Mouse (Mus musculus) left cerebral cortex, adult 11 months (tissue): ENCODE data around the gene Cfdp1.

Source experiments
- DNase-seq: peaks from one replicate; pipeline ENCODE4 v3.0.0; 2022; ENCODE audit warnings: low spot score

Cfdp1 gene

DNA sequence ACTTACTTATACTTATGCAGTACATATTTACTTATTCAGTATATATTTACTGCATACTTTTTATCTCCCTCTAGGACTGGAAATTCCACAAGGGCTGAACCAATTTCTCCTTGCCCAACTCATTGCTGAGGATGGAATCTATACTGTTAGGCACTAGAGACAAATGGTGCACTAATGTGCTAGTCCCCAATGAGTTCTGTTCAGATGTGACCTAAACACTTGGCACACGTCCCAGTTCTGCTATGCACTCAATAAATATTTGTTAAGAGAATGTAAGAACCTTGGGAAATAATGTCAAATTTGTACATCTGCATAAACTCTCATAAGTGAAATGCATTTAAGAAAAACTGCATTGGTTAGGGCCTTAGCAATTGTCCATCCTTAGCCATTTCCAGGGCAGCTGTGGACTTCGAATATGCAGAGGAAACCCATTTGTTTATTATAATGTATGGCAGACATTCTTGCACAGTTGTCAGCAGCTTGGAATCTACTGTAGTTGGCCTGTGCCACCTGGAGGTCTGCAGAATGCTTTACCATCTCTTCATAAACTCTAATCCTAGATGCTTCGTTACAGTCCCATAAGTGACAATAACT, 60.7 kb downstream of the Cfdp1 start:
- DNase-seq: no peak

DNA sequence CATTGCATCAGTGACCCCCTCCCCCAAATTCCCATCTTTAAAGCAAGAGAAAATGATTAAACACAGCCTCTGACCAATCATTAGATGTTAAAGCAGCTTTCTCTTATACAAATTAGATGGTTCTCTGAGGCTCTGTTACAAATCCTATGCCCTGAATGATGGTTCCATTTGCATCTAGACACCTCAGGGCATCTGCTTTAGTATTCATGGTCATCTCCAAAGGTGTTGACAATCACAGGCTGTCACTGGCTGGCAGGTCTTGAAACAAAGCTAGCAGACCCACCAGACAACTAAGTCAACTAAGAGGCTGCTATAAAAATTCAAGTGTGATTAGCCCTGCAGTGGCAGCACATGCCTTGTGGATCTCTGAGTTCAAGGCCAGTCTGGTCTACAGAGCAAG, 64.5 kb downstream of the Cfdp1 start:
- no peak for DNase-seq

GRCm38 (mm10) chr8:111789200-111789599, 64.9 kb downstream of the Cfdp1 start:
- DNase-seq: no peak

DNA sequence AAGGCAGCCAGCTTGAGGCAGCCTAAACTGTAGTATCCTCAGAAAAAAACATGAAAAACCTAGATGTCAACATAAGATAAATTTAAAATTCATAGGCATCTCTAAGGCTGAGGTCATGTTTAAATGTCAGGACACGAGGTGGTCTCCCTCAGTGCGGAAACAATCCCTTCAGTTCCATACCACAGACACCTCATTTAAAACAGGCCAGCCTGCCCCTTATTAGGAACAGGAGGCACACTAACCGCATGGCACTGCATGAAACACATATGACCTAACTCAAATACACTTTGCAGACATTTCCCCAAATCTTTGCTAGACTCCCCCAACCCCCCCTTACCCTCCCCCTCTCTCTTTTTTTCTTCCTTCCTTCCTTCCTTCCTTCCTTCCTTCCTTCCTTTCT, 65.6 kb downstream of the Cfdp1 start:
- DNase-seq: no peak

- no peak for DNase-seq
These were observed 66.0 kb downstream of the Cfdp1 start for GRCm38 (mm10) chr8:111788085-111788484.

- no peak for DNase-seq
These were observed 66.4 kb downstream of the Cfdp1 start for GRCm38 (mm10) chr8:111787683-111788082.

GRCm38 (mm10) chr8:111786701-111787588, 67.1 kb downstream of the Cfdp1 start:
- DNase-seq: no peak

GRCm38 (mm10) chr8:111786116-111786515, 68.0 kb downstream of the Cfdp1 start:
- no peak for DNase-seq

DNA sequence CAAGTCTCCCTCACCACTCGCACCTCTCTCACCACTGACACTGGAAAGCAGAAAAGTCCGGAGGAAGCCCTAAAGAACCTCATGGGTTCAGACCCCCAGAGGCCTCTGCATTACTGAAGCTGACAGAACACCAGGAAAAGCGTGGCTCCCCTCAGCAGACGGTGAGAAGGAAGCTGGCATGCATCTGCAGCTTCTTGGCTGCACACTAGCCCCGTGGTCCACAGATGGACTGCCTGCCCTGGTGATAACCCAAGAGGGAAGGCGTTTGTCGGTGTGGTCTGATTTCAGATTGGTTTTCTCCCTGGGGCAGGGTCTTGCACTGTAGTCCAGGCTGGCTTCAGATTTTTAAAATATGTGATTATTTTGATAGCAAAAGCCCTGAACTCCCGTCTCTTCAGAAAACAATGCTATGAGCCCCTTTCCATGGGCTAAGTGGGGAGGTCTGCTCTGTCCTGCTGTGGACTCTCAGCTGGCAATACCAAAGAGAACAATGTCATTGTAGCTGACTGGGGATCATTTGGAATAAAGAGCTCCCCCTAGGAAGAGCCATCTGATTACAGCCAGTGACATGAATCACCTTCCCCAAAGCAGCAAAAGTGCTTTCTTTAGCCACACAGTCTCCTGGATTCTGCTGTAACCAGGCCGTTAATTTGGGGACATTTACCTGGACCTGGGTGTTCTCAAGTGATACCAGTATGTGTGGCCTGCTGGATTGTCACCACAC, 71.3 kb downstream of the Cfdp1 start:
- DNase-seq: no peak

- DNase-seq: no peak
These were observed 71.9 kb downstream of the Cfdp1 start for GRCm38 (mm10) chr8:111782161-111782560.

DNA sequence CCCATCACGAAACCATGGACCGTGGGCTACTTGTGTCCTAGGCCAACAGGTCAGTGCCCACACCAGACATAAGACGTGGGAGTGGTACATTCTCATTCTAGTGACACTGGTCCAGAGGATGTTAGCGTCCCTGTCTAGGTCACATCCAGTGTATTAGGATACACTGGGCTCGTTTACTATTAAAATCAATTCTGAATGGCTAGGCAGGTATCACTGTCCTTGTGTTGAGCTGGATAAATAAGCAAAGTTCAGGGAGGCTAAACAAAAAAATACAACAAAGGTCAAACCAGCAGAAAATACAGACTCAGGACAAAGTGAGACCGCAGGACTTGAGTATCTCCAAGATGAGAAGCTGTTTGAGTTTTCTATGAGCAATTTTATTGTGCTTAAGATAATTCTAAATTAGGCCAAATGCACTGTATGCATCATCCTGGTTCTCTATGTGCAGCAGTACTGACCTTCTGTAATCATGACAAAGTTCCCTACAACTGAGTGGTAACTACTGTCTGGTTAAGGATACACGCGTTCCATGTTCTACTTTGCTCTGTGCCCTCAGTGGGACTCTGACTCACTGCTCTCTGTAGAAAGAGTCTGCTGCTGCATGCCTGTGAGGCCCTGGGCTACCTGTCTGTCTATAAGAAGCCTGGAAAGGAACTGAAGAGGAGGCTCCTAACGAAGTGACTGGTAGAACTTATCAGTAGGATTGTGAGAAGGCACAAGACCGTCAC, 73.2 kb downstream of the Cfdp1 start:
- DNase-seq: no peak

DNA sequence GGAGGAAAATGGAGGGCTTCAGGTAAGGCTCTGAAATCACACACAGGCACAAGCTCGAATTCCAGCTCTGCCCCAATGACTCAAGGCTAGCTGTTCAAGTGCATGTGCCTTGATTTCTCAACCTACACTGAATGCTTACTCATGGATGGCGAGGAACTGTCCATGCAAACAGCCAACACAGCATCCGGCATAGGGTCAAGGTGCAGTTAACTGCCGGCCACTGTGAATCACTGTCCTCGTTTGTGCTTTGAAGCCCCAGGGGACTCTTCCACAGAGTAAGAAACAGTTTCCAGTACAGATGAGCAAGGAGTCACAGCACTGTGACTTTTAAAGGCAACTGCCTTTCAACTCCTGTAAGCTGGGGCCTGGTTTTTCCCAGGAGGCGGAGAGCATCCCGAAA, 74.4 kb downstream of the Cfdp1 start:
- no peak for DNase-seq

DNA sequence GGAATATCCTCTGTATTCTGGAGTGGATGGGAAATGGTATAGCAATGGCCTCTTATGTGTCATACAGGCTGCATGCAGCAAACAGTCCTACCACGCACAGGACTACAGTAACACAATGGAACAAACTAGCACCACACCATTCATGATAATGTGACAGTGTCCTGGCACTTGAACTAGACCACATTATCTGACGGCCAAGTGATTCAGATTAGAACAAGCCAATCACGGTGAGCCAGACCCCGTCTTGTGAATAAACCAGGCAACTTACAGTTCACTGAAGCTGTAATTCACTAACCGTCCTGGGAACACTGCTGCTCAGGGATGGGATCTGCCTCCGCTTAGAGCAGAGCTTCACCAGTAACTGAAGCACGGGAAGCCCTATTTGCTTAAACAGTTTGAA, 75.3 kb downstream of the Cfdp1 start:
- no peak for DNase-seq

DNA sequence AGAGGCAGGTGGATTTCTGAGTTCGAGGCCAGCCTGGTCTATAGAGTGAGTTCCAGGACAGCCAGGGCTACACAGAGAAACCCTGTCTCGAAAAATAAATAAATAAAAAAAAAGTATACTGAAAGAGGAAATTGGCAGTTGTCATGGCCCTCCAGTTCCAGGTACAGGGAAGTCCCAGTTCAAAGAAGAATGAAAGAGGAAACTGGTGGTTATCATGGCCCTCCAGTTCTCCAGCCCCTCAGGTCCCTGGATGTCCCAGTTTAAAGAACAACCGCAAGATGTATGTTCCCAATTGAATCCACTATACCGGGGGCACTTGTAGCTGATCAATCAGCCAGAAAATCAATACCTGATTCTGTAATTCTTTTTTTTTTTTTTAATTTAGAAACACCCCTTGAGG, 77.6 kb downstream of the Cfdp1 start:
- DNase-seq: no peak

GRCm38 (mm10) chr8:111775766-111776165, 78.3 kb downstream of the Cfdp1 start:
- DNase-seq: no peak

GRCm38 (mm10) chr8:111773476-111773875, 80.6 kb downstream of the Cfdp1 start:
- DNase-seq: no peak

DNA sequence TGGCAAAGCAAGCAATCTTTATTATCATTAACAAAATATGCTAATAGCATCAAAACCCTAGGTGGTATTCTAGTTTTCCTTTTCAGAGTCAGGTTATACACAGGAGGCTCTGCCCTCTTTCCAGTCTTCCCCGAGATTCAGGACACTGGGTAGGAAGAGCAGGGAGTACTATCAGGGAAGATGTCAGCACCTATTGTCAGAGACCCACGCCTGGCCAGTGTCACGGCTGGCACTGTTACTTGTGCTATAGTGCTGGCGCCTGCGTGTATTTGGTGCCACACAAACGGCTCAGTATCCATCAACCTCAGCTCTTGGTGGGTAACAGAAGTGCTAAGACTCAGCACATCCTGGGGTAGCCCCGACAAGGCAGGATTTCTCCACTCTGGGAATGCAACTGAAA, 81.0 kb downstream of the Cfdp1 start:
- DNase-seq: no peak

DNA sequence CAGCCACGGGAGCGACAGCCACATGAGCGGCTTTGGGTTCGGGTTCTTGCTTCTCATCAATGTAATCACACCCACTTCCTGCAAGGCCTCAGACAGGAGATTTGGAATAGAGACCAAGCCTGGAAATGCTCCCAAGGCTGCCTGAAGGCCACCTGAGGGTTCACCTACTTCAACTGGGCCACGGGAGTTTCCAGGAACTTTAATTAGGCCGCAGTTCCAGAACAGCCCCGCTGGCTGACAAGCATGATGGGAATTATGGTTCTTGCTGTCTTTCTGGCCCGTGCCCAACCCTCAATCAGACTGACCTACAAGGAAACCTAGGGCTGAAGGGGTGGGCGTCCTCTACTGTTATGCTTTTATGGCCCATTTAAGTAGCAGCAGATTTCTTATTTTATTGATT, 82.0 kb downstream of the Cfdp1 start:
- no peak for DNase-seq

DNA sequence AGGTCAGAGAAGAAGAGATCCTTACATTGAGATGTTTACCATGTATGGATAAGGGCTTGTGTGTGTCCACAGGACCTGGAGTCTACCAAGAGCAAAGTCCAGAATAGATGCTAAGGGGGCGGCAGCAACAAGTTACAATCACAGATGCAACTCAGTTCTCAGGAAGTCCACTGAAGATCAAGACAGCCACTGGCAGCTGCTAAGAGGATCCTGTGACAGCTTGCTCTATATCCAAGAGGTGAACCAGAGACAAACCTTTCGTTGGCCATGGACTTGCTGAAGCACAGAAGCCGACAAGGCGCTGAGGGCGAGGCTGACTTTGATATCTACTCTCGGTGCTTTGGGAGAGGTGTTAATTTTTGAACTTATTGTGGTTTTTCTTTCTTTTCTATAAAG, 82.5 kb downstream of the Cfdp1 start:
- DNase-seq: no peak

DNA sequence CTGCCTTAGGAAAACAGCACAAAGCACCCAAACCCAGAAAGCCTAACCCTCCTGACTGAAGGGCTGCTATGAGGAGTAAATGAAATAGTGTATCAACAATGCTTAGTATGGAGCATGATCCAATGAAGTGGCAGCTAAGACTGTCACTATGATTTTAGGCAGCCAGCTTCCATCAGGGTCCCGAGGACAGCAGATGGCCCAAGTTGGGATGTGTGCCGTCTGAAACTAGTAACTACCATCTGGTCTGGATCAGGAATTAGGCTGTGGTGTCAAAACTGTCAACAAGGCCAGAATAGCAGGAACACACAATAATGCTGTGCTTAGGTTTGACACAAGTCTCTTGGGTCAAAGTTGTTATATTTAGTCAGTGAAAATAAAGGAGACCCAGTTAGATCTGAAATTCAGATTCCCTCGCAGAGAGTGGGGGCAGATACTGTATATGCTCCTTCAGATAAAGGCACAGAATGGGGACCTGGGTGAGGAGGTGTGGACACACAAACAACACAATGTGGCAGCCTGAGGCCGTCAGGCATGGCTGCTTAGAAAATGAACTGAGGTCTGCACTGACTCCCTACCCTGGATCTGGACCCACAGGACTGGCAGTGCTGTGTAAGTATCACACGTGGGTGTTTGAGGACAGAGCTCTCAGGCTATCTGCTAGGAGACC, 83.0 kb downstream of the Cfdp1 start:
- no peak for DNase-seq

GRCm38 (mm10) chr8:111769764-111770428, 84.2 kb downstream of the Cfdp1 start:
- peak; percentile 17 for DNase-seq
